Mouse (Mus musculus): ENCODE results near the gene Mogat1.
A peak's percentile ranks its signal among the peaks of the same experiment; 100 is the strongest.
"Not testable (repeated sequence)": the region's sequence is repeated elsewhere in the genome, so short reads cannot be mapped to it uniquely, and the experiment has no call there.

Gene Mogat1

GRCm38 (mm10) chr1:78510862-78511261 lies at the start of gene Mogat1:
TSS of gene Mogat1 (plus strand) at chr1:78510991.
- DNase-seq = no peak

GRCm38 (mm10) chr1:78472441-78472840 lies 38.4 kb upstream of the Mogat1 start:
- no peak for DNase-seq

- no peak for DNase-seq
Observed at GRCm38 (mm10) chr1:78483430-78483829, 27.4 kb upstream of the Mogat1 start.

GRCm38 (mm10) chr1:78484361-78484760 lies 26.4 kb upstream of the Mogat1 start:
- DNase-seq = no peak

GRCm38 (mm10) chr1:78488427-78488751 lies 22.4 kb upstream of the Mogat1 start:
- DNase-seq = no peak

GRCm38 (mm10) chr1:78488752-78489492 lies 21.9 kb upstream of the Mogat1 start, which contains the start of gene Farsb:
TSS of gene Farsb (minus strand) at chr1:78488897.
- peak; percentile 88 for DNase-seq

GRCm38 (mm10) chr1:78490143-78490542 lies 20.6 kb upstream of the Mogat1 start:
- no peak for DNase-seq

- no peak for DNase-seq
Observed at GRCm38 (mm10) chr1:78501036-78501435, 9.8 kb upstream of the Mogat1 start.

- not testable (repeated sequence) for DNase-seq
Observed at GRCm38 (mm10) chr1:78501856-78502255, 8.9 kb upstream of the Mogat1 start.

- no peak for DNase-seq
Observed at GRCm38 (mm10) chr1:78502527-78502926, 8.3 kb upstream of the Mogat1 start.

- DNase-seq = no peak
Observed at GRCm38 (mm10) chr1:78507137-78507536, 3.7 kb upstream of the Mogat1 start.

GRCm38 (mm10) chr1:78511621-78512160 lies 900 bp downstream of the Mogat1 start, which contains the start of gene BC035947:
TSS of gene BC035947 (minus strand) at chr1:78512158.
- peak; percentile 28 for DNase-seq

GRCm38 (mm10) chr1:78512756-78513155 lies 2.0 kb downstream of the Mogat1 start:
- DNase-seq = no peak

- DNase-seq = no peak
Observed at GRCm38 (mm10) chr1:78518907-78519306, 8.1 kb downstream of the Mogat1 start.

- peak; percentile 80 for DNase-seq
Observed at GRCm38 (mm10) chr1:78525189-78525886, 14.5 kb downstream of the Mogat1 start.

- DNase-seq = no peak
Observed at GRCm38 (mm10) chr1:78528356-78528755, 17.6 kb downstream of the Mogat1 start.

GRCm38 (mm10) chr1:78529011-78529410 lies 18.2 kb downstream of the Mogat1 start:
- DNase-seq = no peak

GRCm38 (mm10) chr1:78530500-78531215 lies 19.9 kb downstream of the Mogat1 start:
- DNase-seq = no peak

GRCm38 (mm10) chr1:78532184-78532800 lies 21.5 kb downstream of the Mogat1 start:
- no peak for DNase-seq

GRCm38 (mm10) chr1:78534428-78535150 lies 23.8 kb downstream of the Mogat1 start:
- DNase-seq = no peak

- DNase-seq = peak; percentile 84
Observed at GRCm38 (mm10) chr1:78536310-78537164, 25.7 kb downstream of the Mogat1 start.
